Mouse (Mus musculus) kidney, adult 18-20 months (tissue): ENCODE measurements around the gene Gm10778.

Source experiments
- DNase-seq: peaks from one replicate; pipeline ENCODE4 v3.0.0; 2021

The Gm10778 gene

DNA sequence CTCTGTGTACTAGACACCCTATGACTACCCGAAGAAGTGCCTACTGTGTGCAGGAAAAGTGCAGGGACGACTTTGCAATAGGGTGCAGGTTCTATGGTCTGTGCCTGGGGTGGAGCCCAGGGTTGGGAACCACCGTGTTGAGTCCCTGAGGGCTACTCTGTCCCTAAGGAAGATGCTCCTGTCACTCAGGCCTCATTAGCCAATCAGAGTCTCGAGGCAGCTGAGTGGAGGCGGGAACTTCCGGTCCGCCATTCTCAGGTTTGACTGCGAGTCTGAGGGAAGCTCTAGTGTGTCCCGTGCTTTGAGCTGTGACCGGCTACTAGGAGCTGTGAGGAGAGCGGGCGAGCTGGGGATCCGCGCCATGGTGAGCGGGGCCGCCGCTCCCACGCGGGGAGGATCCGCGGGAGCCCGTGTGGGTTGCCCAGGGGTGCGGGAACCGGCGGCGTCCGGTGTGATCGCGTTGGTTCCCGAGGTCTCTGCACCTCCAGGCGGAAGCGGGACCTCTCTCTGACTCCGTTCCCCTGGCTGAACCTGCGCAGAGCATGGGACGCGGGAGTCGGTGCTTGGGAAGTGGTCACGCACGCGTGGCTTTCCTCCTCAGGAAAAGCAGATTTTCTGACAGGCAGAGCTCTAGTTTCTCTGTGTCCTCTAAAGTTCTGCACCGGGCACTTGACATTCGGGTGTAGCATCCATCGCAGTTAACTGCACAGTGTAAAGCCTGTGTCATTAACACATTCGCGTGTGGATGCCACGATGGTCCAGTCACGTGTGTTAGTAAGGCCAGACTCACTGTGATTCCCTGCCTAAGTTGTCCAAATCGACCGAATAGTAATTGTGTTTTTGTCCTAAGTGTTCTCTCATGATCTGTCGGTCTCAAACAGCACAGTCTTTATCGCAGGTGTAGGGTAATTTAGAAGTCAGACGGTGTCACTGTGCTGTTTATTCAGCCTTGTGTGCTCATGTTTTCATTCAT lies at the start of gene Gm10778:
Gm10778 (plus strand) TSS at position 257 of the 973 bp plus-strand sequence.
- peak; percentile 90 for DNase-seq

DNA sequence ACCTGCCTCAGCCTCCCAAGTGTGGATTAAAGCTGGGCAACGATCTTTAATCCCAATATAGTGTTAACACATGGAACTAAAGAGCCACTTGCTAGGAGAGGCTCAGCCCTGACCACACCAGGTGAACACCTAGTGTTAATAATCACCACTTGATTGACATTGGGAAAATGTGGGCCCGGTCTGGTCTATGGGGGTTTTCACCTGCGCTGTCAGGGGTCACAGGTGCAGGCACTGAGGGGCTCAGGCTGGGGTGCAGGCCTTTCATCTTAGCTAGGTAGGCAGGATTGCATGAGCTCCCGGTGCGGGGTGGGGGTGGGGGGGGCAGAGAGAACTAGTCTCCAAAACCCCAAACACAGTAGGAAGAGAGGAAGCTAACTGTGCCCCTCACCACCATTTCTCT lies 49.2 kb upstream of the Gm10778 start:
- DNase-seq = no peak

DNA sequence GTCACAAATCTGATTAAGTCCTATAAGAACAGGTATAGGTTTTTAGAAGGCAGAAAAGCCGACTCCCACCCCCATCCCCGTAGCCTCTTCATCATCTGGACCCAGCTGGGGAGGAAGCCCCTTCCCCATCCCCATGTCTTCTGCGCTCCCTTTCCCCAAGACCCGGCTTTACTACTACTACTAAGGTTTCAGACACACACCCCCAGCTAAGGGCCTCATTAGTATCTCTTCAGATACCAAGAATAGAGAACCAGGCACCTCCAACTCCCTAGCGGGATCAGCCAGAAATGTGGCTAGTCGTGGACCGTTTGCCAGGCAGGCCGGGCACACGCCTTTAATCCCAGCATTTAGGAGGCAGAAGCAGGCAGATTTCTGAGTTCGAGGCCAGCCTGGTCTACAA lies 48.8 kb upstream of the Gm10778 start:
- DNase-seq = no peak

GRCm38 (mm10) chr10:81600738-81601203 lies 48.1 kb upstream of the Gm10778 start, which contains the start of gene Tle6:
Gene Tle6, minus strand, starts transcription at chr10:81601073.
- peak; percentile 95 for DNase-seq

DNA sequence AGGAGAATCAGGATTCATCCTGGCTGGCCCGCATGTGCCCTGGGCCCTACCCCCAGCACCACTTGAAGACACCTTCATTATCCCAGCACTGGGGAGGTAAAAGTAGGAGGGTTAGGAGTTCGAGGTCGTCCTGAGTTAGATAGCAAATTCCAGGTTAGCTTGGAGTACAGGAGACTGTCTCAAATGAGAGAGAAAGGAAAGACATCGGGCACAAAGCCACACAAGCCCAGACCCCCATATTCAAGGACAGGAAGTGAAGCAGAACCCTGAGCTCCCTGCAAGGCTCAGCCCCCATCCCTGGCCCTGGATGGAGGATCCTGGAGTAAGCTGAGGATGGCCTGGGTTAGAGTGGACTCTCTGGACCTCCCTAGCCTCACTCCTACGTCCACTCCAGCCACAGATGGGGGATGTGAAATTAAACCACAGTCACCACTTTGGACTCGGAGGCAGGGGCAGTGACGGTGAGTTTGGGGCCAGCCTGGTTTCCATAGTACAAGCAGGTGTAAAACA lies 47.4 kb upstream of the Gm10778 start:
- no peak for DNase-seq

DNA sequence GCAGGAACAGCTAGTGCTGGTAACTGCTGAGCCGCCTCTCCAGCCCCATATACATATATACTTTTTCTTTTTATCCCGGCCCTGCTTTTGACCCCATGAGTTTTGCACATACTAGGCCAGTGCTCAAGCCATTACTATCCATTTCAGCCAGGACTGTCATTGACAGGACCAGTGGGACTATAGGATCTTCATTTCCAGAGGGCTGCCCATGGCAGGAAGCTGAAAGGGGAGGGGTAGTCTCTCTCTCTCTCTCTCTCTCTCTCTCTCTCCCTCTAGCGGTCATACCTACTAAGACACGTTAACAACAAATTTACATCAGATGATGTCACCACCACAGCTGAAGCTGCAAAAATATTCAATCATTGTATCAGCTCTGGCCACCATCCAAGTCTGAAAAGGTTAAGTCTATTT lies 46.1 kb upstream of the Gm10778 start:
- DNase-seq = peak; percentile 34

GRCm38 (mm10) chr10:81604019-81604967 lies 44.6 kb upstream of the Gm10778 start:
- no peak for DNase-seq

- DNase-seq = peak; percentile 85
These were observed 43.7 kb upstream of the Gm10778 start for GRCm38 (mm10) chr10:81604968-81605665.

- no peak for DNase-seq
These were observed 43.2 kb upstream of the Gm10778 start for GRCm38 (mm10) chr10:81605666-81605973.

DNA sequence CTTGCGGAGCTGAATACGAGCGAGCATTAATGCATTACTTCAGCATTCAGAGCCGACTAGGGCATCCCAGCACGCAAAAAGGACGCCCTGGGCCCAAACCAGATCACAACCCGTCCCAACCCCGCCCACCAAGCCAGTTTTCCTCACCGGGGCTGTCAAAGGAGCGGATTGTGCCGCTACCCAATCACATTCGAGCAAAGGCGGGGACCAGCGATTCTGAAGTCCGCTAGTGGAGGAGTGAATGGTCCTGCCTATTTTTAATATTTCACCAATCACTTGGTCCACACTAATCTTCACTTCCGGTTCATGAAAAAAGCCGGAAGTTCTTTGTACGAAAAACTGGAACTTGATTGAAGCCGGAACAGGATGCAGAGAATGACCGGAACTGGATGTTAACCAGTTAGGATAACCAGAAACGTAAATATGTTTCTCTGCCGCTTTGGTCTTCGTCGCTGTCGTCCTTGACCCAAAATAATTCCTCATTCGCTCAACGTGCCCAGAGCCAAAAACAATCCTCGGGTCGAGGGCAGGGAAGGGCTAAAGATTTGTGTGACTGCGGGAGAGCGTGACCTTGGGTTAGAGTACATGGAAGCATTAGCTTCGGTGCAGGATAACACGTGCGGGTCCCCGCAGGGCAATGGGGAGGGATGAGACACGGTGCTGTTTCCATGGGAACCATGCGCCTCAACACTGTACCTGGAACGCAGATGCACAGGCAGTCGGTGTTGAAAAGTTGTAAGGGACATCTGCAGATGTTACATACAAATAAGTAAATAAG lies 42.7 kb upstream of the Gm10778 start, which contains the start of gene BC025920:
BC025920 (plus strand) TSS at position 297 of the 778 bp plus-strand sequence.
- DNase-seq = peak; percentile 92

DNA sequence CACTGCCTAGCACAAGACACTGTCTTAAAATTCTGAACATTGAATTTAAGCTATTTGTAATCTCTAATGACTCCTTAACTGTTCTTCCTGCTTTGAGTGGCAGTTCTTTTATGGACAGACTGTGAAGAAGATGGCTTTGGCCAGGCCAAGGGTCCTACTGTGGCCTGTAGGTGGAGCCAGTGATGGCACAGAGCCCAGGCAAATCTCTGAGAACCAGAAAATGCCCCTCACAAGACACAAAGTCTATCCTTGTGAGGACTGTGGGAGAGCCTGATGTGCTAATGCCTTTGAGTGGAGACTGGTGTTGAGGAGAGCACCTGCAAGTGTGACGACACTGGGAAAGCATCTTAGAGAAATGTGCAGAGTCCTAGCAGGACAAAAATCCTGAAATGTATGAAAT lies 40.6 kb upstream of the Gm10778 start:
- DNase-seq = no peak

DNA sequence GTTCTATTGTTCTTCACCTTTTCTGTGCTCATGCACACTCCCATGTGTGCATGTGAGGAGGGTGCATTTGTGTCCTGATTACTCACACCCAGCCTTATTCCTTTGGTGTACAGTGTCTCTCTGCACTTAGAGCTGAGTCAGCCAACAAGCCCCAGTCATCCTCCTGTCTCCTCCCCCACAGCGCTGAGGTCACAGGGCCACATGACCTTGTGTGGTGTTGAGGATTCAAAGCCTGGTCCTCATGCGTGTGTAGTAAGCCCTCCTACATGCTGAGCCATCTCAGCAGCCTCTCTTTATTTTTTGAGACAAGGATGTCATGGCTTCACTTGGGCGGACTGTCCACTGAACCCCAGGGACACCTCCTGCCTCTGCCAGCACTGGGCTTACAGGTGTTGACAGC lies 36.1 kb upstream of the Gm10778 start:
- no peak for DNase-seq

DNA sequence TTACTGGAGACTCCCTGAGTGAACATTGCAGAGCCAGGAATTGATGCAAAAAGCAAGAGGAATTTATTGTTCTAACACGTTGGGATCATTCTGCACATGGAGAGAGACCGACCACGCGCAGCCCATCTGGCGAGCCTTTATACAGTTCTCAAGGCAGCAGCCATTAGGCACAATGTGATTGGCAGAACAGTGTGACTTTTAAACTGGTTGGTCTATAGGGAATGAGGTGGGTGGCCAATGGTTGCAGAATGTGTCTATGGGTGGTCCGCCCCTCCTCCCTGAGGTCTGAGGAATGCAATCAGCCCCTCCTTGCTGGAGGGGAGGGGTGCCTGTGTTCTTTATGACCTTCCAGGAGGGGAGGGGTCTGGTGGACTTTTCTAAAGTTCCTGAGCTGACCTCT lies 33.4 kb upstream of the Gm10778 start:
- no peak for DNase-seq

DNA sequence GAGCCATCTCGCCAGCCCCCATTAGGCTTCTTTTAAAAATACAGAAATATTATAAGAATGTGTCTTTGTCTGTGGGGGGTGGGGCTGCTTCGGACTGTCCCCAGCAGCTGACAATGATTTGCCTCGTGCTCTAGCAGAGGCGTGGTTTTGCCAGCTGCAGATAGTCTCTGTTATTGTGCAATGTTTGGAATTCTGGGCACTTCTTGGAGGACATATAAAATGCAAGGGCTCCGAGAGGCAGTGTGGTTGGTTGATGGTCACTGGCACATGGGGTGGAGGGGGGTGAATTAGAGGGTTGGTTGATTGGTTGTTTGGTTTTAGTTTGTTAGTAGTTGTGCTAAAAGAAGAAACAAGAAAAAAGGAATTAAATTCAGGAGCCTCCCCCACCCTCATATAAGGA lies 28.9 kb upstream of the Gm10778 start:
- no peak for DNase-seq

GRCm38 (mm10) chr10:81620786-81621185 lies 28.1 kb upstream of the Gm10778 start:
- DNase-seq = no peak

GRCm38 (mm10) chr10:81623441-81623840 lies 25.4 kb upstream of the Gm10778 start:
- no peak for DNase-seq

DNA sequence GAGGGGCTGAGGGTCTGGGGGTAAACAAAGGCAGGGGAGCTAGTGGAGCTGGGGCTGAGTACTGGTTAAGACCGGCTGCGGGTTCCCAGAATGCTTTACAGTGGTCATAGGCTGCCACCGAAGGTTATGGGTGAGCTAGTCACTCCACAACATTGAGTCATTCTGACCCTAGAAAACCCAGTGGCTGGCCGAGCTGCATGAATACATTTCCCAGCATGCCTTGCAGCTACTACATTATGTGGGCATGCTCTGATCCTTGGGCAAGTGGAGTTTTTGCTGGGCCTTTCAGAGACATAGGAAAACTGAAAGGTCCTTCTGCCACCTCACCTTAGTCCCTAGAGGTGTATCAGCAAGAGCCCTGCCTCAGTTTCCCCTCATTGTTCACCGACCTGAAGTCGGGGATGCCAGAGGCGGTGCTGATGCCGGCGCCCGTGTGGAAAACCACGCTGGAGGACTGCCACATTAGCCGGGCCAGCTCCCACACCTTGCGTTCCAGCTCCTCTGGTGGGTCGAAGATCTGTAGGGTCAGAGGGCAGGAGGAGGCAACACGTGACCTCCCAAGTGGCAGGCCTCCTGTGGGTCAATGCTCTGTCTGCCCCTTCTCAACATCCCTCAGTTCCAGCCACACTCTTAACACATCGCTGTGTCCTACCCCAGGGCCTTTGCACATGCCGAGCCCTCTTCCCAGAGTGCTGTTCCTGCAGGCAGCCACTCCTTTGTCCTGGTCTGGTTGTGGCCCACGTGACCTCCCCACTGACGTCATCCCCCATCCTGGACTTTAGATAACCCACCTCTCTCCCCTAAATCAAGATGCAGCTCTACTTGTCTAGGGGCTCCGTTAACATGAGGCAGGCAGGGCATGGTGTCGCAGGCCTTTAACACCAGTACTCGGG lies 22.5 kb upstream of the Gm10778 start:
- DNase-seq = no peak

- DNase-seq = peak; percentile 91
These were observed 21.6 kb upstream of the Gm10778 start, which contains the start of gene Sirt6 for GRCm38 (mm10) chr10:81626994-81627835. Gene Sirt6, minus strand, starts transcription at chr10:81627797.

DNA sequence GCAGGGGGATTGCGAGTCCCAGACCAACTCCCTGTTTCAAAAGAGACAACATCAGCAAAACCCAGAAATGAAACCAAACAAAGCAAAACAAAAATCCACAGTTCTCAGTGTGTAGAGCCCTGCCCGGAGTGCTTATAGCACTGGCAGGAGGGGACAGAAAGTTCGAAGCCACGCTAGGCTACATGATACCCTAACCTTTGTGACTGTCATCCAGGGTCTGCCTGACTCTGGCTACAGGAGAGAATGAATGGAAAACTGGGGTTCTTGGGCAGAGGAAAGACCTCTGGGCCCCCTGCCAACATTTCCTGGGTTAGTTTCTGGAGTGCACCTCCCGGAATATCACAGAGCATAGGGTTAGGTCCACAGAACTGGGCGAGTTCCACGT lies 21.0 kb upstream of the Gm10778 start:
- DNase-seq = no peak

- DNase-seq = no peak
These were observed 20.5 kb upstream of the Gm10778 start, which contains the start of gene Ankrd24 for GRCm38 (mm10) chr10:81628390-81628789. Gene Ankrd24, plus strand, starts transcription at chr10:81628540.
